In genomic region chr2:37945598-37946336, GRCm38 (mm10) we compare ENCODE assay signal across 17 mouse cellular contexts.
DNase-seq lines count a peak whose midpoint lies in the region; ATAC-seq and TF ChIP-seq lines count a peak whose summit lies in the region.
"Had no signal": no experiment of that assay in that cellular context is flagged by ENCODE, and none has a peak within 500 bp of the region (broad histone marks: within the 10 kb centered on the region; RNA-seq: fewer than 3 reads in every experiment).

No protein-coding gene starts in this region.

- no peak for TF ChIP-seq CTCF in liver, postnatal 0 days (IDR thresholded peaks at IDR 0.05; ENCODE audit: low read depth)

- no peak; the same call in 1 of the 2 replicates for ATAC-seq in limb, embryonic 12.5 days (ENCODE audit: insufficient number of reproducible peaks, insufficient read depth, low FRiP score, low TSS enrichment, low read depth)
- no peak for ATAC-seq in embryonic facial prominence, embryonic 12.5 days (ENCODE audit: insufficient number of reproducible peaks, insufficient read depth, low FRiP score, low TSS enrichment)
- peak; percentile 74 for ATAC-seq in limb, embryonic 14.5 days (ENCODE audit: low FRiP score, low read depth)
- ATAC-seq in liver, postnatal 0 days: no peak

- H3K4me2 ChIP-seq in limb, embryonic 12.5 days: peak overlapping the region; percentile 10; the same call in 1 of the 2 replicates
- 0 out of 2 replicates have a peak overlapping the region, but pooled peaks have one; percentile 7 for H3K4me2 ChIP-seq in embryonic facial prominence, embryonic 12.5 days (replicated peaks)
- H3K4me2 ChIP-seq in limb, embryonic 14.5 days (replicated peaks; ENCODE audit: low read depth, low read length, severe bottlenecking): no peak overlapping the region; the same call in 1 of the 2 replicates
- H3K4me2 ChIP-seq in liver, postnatal 0 days (ENCODE audit: low read depth, low read length): no peak overlapping the region
- H3K4me2 ChIP-seq: heart, embryonic 13.5 days; neural tube, embryonic 12.5 days had no signal

- no peak overlapping the region for H3K9ac ChIP-seq in limb, embryonic 12.5 days (replicated peaks)
- no peak overlapping the region for H3K9ac ChIP-seq in embryonic facial prominence, embryonic 12.5 days
- H3K9ac ChIP-seq in limb, embryonic 14.5 days (ENCODE audit: low read depth, low read length, severe bottlenecking): no peak overlapping the region
- H3K9ac ChIP-seq in liver, postnatal 0 days (replicated peaks): no peak overlapping the region
- H3K9ac ChIP-seq: heart, embryonic 13.5 days; neural tube, embryonic 12.5 days had no signal

- no peak for TF ChIP-seq EP300 in liver, postnatal 0 days (IDR thresholded peaks at IDR 0.05; ENCODE audit: low read depth)

- DNase-seq in cerebellum, postnatal 10 days: peak; percentile 33 to 38
- no peak for DNase-seq in cerebellum, postnatal 4 days (ENCODE audit: low spot score in 2 of 2)
- no peak for DNase-seq in limb, embryonic 10.5 days (ENCODE audit: low spot score)
- DNase-seq in limb, embryonic 14.5 days (ENCODE audit: low spot score): peak; percentile 64
- DNase-seq in liver, postnatal 0 days: no peak
- DNase-seq in kidney, postnatal 25 days: no peak
- DNase-seq: adrenal gland, postnatal 10 days; cerebellum, adult 11-12 months; gastrocnemius, postnatal 25 days; kidney, adult 8-10 months; right cerebral cortex, adult 18-20 months; thymus, adult 18-20 months had no signal

- H3K27me3 ChIP-seq in limb, embryonic 12.5 days: 0 out of 2 replicates have a peak, but pooled peaks cover 6% of the 10 kb centered on the region
- H3K27me3 ChIP-seq in limb, embryonic 10.5 days (ENCODE audit: low read depth, poor library complexity, severe bottlenecking): no peaks in the 10 kb centered on the region
- H3K27me3 ChIP-seq in embryonic facial prominence, embryonic 12.5 days: no peaks in the 10 kb centered on the region
- no peaks in the 10 kb centered on the region for H3K27me3 ChIP-seq in limb, embryonic 14.5 days (ENCODE audit: control insufficient read depth, insufficient read depth, low read length)
- no peaks in the 10 kb centered on the region for H3K27me3 ChIP-seq in liver, postnatal 0 days (ENCODE audit: insufficient read depth, low read length)
- H3K27me3 ChIP-seq: heart, embryonic 13.5 days; neural tube, embryonic 12.5 days had no signal

- TF ChIP-seq POLR2A in limb, embryonic 14.5 days (IDR thresholded peaks at IDR 0.05; ENCODE audit: borderline replicate concordance, extremely low read depth, insufficient read depth, insufficient read length): no peak

- 22% methylated on average over 9 of the region's 9 CpGs for WGBS in limb, embryonic 12.5 days
- WGBS in limb, embryonic 10.5 days: 61% methylated on average over 9 of the region's 9 CpGs
- 30% methylated on average over 9 of the region's 9 CpGs for WGBS in embryonic facial prominence, embryonic 12.5 days
- WGBS in limb, embryonic 14.5 days: 17% methylated on average over 9 of the region's 9 CpGs
- WGBS in liver, postnatal 0 days (ENCODE audit: insufficient replicate concordance): 58% methylated on average over 9 of the region's 9 CpGs

- H3K27ac ChIP-seq in limb, embryonic 12.5 days: peak overlapping the region; percentile 51; the same call in 1 of the 2 replicates
- H3K27ac ChIP-seq in limb, embryonic 10.5 days: no peak overlapping the region
- 0 out of 2 replicates have a peak overlapping the region, but pooled peaks have one; percentile 63 for H3K27ac ChIP-seq in embryonic facial prominence, embryonic 12.5 days
- H3K27ac ChIP-seq in limb, embryonic 14.5 days (replicated peaks; ENCODE audit: low read depth, low read length): no peak overlapping the region
- H3K27ac ChIP-seq in liver, postnatal 0 days (ENCODE audit: low read depth): no peak overlapping the region
- H3K27ac ChIP-seq: heart, embryonic 13.5 days; hindbrain, embryonic 10.5 days; neural tube, embryonic 12.5 days had no signal

- H3K4me3 ChIP-seq in limb, embryonic 12.5 days (replicated peaks): no peak overlapping the region
- H3K4me3 ChIP-seq in limb, embryonic 10.5 days: no peak overlapping the region
- H3K4me3 ChIP-seq in embryonic facial prominence, embryonic 12.5 days: no peak overlapping the region
- no peak overlapping the region for H3K4me3 ChIP-seq in limb, embryonic 14.5 days (replicated peaks; ENCODE audit: low read length)
- no peak overlapping the region for H3K4me3 ChIP-seq in liver, postnatal 0 days (ENCODE audit: low read depth, low read length)
- H3K4me3 ChIP-seq: heart, embryonic 13.5 days; hindbrain, embryonic 10.5 days; neural tube, embryonic 12.5 days had no signal

- no peaks in the 10 kb centered on the region for H3K36me3 ChIP-seq in limb, embryonic 12.5 days
- H3K36me3 ChIP-seq in limb, embryonic 10.5 days: no peaks in the 10 kb centered on the region
- H3K36me3 ChIP-seq in embryonic facial prominence, embryonic 12.5 days: no peaks in the 10 kb centered on the region
- H3K36me3 ChIP-seq in limb, embryonic 14.5 days (ENCODE audit: control insufficient read depth, insufficient read depth, low read length): no peaks in the 10 kb centered on the region
- H3K36me3 ChIP-seq in liver, postnatal 0 days (replicated peaks; ENCODE audit: insufficient read depth, low read length): no peaks in the 10 kb centered on the region
- H3K36me3 ChIP-seq: heart, embryonic 13.5 days; hindbrain, embryonic 10.5 days; neural tube, embryonic 12.5 days had no signal

- H3K4me1 ChIP-seq in limb, embryonic 12.5 days (replicated peaks): peaks cover 21% of the 10 kb centered on the region
- peaks cover 25% of the 10 kb centered on the region for H3K4me1 ChIP-seq in limb, embryonic 10.5 days
- H3K4me1 ChIP-seq in embryonic facial prominence, embryonic 12.5 days: peaks cover 9% of the 10 kb centered on the region
- peaks cover 16% of the 10 kb centered on the region for H3K4me1 ChIP-seq in limb, embryonic 14.5 days (ENCODE audit: control insufficient read depth, insufficient read depth, low read length)
- H3K4me1 ChIP-seq in liver, postnatal 0 days (ENCODE audit: insufficient read depth): no peaks in the 10 kb centered on the region
- H3K4me1 ChIP-seq: hindbrain, embryonic 10.5 days; neural tube, embryonic 12.5 days had no signal

- no peaks in the 10 kb centered on the region for H3K9me3 ChIP-seq in limb, embryonic 12.5 days
- no peaks in the 10 kb centered on the region for H3K9me3 ChIP-seq in limb, embryonic 10.5 days (replicated peaks)
- H3K9me3 ChIP-seq in embryonic facial prominence, embryonic 12.5 days: no peaks in the 10 kb centered on the region
- no peaks in the 10 kb centered on the region for H3K9me3 ChIP-seq in limb, embryonic 14.5 days (ENCODE audit: control insufficient read depth, low read length)
- H3K9me3 ChIP-seq in liver, postnatal 0 days (ENCODE audit: low read length): no peaks in the 10 kb centered on the region
- H3K9me3 ChIP-seq: heart, embryonic 13.5 days; hindbrain, embryonic 10.5 days; neural tube, embryonic 12.5 days had no signal

Comparison
In these comparisons a context has a peak if more than half of its experiments do, and no peak if none do; other contexts are left out.
1. DNase-seq: peak in cerebellum, postnatal 10 days (2 of 2) and limb, embryonic 14.5 days (single experiment); none in cerebellum, postnatal 4 days (0 of 2), limb, embryonic 10.5 days (single experiment), liver, postnatal 0 days (single experiment) and kidney, postnatal 25 days (0 of 2).
2. H3K27ac ChIP-seq: peak in limb, embryonic 12.5 days (single experiment) and embryonic facial prominence, embryonic 12.5 days (single experiment); none in limb, embryonic 10.5 days (single experiment), limb, embryonic 14.5 days (single experiment) and liver, postnatal 0 days (single experiment).
3. H3K4me2 ChIP-seq: peak in limb, embryonic 12.5 days (single experiment) and embryonic facial prominence, embryonic 12.5 days (single experiment); none in limb, embryonic 14.5 days (single experiment) and liver, postnatal 0 days (single experiment).